Mouse (Mus musculus) spleen, adult 2 months (tissue): ENCODE measurements around the gene Dnah8.

Experiments
- CTCF ChIP-seq: fragments of 200-500 bp; IDR thresholded peaks from 2 replicates; pipeline ENCODE4 v1.5.1; 2011; ENCODE audit warnings: mild to moderate bottlenecking, inconsistent platforms; ENCODE audit not compliant: insufficient read depth, insufficient read length, insufficient replicate concordance; ENCODE audit errors: extremely low read depth
- POLR2A ChIP-seq: fragments of 200-500 bp; IDR thresholded peaks from 2 replicates; pipeline ENCODE4 v1.6.1; 2011; ENCODE audit warnings: low read depth, low read length, inconsistent platforms

DNA sequence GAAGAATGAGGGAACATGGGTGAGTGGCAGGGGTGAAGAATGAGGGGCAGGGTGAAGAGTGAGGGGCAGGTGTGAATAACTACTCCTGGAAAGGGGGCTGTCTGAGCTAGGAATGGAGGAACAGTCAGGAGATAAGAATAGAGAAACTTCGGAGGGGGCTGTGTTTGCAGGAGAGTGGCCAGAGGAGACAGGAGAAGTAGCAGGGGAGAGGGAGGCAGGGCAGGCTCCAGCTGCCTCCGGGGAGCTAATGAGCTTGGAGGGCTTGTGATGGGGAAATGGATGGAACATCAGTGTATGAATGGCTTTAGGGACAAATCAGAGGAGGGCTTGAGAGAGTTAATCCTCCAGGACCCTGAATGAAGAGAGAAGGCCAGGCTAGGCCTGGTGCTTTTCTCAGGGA, 272.9 kb downstream of the Dnah8 start:
- TF ChIP-seq POLR2A (no peak), CTCF (no peak)
